Mouse (Mus musculus): ENCODE measurements at regions not wholly inside any gene's neighbourhood (a gene's known extent, or its start where the extent isn't known, plus 50 kb on each side); places are given as distances from the start of the nearest gene placed in this dataset.

GRCm38 (mm10) chr9:104496220-104496619 is 50.9 kb upstream of the Cpne4 start:
- no peak for DNase-seq (ENCODE audit: low spot score in 2 of 2)

- no peak for DNase-seq (ENCODE audit: low spot score in 2 of 2)
Observed at GRCm38 (mm10) chr9:104490696-104491095, 56.4 kb upstream of the Cpne4 start.

- no peak for DNase-seq (ENCODE audit: low spot score in 2 of 2)
Observed at GRCm38 (mm10) chr9:104489383-104489782, 57.7 kb upstream of the Cpne4 start.

GRCm38 (mm10) chr9:104482440-104482839 is 64.6 kb upstream of the Cpne4 start:
- no peak for DNase-seq (ENCODE audit: low spot score in 2 of 2)

GRCm38 (mm10) chr9:104480683-104481082 is 66.4 kb upstream of the Cpne4 start:
- DNase-seq (ENCODE audit: low spot score in 2 of 2) = no peak

- no peak for DNase-seq (ENCODE audit: low spot score in 2 of 2)
Observed at GRCm38 (mm10) chr9:104474831-104475230, 72.3 kb upstream of the Cpne4 start.

- no peak for DNase-seq (ENCODE audit: low spot score in 2 of 2)
Observed at GRCm38 (mm10) chr9:104467238-104467637, 79.8 kb upstream of the Cpne4 start.

GRCm38 (mm10) chr9:104463701-104464100 is 83.4 kb upstream of the Cpne4 start:
- no peak for DNase-seq (ENCODE audit: low spot score in 2 of 2)

- DNase-seq (ENCODE audit: low spot score in 2 of 2) = no peak
Observed at GRCm38 (mm10) chr9:104460133-104460532, 87.0 kb upstream of the Cpne4 start.

GRCm38 (mm10) chr9:104457635-104458034 is 89.5 kb upstream of the Cpne4 start:
- peak; percentile 24 to 36 for DNase-seq (ENCODE audit: low spot score in 2 of 2)

- DNase-seq (ENCODE audit: low spot score in 2 of 2) = no peak
Observed at GRCm38 (mm10) chr9:104448577-104449165, 98.4 kb upstream of the Cpne4 start.

GRCm38 (mm10) chr9:104444906-104445305 is 102.2 kb upstream of the Cpne4 start:
- DNase-seq (ENCODE audit: low spot score in 2 of 2) = peak; percentile 12 to 30

GRCm38 (mm10) chr9:104443236-104443635 is 103.8 kb upstream of the Cpne4 start:
- DNase-seq (ENCODE audit: low spot score in 2 of 2) = no peak

GRCm38 (mm10) chr9:104413021-104413420 is 75.5 kb upstream of the Acpp start:
- DNase-seq (ENCODE audit: low spot score in 2 of 2) = no peak

- peak; percentile 15 to 48 for DNase-seq (ENCODE audit: low spot score in 2 of 2)
Observed at GRCm38 (mm10) chr9:104410211-104410610, 72.7 kb upstream of the Acpp start.

GRCm38 (mm10) chr9:104409381-104409780 is 71.8 kb upstream of the Acpp start:
- DNase-seq (ENCODE audit: low spot score in 2 of 2) = no peak

GRCm38 (mm10) chr9:104408571-104409294 is 71.2 kb upstream of the Acpp start:
- peak; percentile 47 to 58 for DNase-seq (ENCODE audit: low spot score in 2 of 2)

- no peak for DNase-seq (ENCODE audit: low spot score in 2 of 2)
Observed at GRCm38 (mm10) chr9:104407559-104408376, 70.2 kb upstream of the Acpp start.

GRCm38 (mm10) chr9:104407011-104407410 is 69.5 kb upstream of the Acpp start:
- DNase-seq (ENCODE audit: low spot score in 2 of 2) = no peak

GRCm38 (mm10) chr9:104406491-104406890 is 68.9 kb upstream of the Acpp start:
- no peak for DNase-seq (ENCODE audit: low spot score in 2 of 2)

- no peak for DNase-seq (ENCODE audit: low spot score in 2 of 2)
Observed at GRCm38 (mm10) chr9:104403863-104404262, 66.3 kb upstream of the Acpp start.

- DNase-seq (ENCODE audit: low spot score in 2 of 2) = no peak
Observed at GRCm38 (mm10) chr9:104401673-104402072, 64.1 kb upstream of the Acpp start.

All from layer of hippocampus, adult 8-10 months (tissue).